Mouse (Mus musculus): ENCODE measurements at regions not wholly inside any gene's neighbourhood (a gene's known extent, or its start where the extent isn't known, plus 50 kb on each side); places are given as distances from the start of the nearest gene placed in this dataset.
A peak's percentile ranks its signal among the peaks of the same experiment; 100 is the strongest.

DNA sequence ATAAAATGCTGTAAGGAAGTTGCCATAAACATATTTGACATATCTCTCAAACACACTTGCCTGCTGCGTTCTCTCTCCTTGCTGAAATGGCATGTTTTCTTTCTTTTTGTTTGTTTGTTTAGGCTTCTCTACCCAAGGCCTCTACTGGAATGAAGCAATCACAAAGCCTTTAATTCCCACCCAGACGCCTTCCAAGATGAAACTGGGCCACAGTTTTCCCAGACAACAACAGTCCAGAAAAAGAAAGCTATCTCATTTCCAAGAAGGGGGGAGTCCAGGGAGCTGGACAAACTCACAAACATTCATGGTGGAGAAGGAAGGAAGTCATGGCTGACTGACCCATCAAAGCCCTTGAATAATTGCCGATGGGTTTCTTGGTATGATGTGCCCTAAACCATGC lies 234.1 kb downstream of the Gm45692 start:
- no peak for DNase-seq (ENCODE audit: low read depth in 2 of 2, low spot score in 2 of 2)

DNA sequence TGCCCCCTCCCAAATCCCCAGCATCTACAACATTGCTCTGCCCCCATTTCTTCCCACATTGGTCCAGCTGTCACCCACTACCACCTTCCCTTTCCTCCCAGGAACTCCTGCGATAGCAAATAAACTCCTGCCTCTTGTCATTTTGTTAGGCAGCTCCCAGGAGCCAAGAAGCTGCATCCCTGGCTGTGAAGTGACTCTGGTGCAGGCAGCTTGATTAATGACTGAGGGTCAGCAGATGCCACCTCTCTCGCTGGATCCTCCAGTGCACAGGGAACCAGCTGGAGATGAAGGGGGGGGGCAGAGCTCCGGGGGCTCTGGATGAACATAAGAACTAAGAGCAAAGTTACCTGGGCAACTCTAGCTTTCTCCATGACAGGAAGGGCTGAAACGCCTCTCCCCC lies 235.2 kb downstream of the Gm45692 start:
- no peak for DNase-seq (ENCODE audit: low read depth in 2 of 2, low spot score in 2 of 2)

DNA sequence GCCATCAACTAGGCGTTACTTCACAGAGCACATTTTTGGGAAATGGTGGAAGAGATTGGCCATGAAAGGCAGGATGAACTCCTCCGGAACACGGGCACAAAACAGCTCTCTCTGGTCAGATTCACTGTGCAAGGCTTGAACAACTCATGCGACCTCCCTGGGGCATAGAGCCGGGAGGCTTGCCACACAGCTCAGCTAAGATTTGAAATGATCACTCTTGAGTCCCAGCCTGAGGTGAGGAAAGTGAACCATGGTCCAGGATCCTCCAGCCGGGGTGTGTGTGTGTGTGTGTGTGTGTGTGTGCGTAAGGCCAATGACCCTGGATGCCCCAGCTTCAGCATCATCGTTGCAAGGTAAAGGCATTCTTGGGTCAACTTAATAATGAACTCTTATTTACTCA lies 237.5 kb downstream of the Gm45692 start:
- DNase-seq (ENCODE audit: low read depth in 2 of 2, low spot score in 2 of 2) = no peak

DNA sequence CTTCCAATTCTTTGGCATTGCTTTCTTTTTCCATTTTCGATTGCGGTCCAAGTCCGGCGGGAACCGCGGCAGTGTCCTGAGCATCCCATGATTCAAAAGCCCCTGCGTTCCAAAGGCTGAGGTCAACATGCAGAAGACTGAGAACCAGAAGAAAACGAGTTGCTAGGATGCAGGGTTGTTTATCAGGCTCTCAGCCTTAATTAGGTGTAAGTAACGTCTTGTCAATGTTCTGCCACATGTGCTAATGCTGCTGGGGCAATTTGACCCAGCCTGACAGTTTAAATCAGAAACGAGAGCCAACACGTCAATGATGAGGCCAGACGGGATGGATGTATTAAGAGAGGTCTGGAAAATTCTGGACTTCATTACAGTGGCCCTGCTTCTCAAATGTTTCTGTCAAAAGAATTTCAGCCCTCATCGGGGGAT lies 239.4 kb downstream of the Gm45692 start:
- DNase-seq (ENCODE audit: low read depth in 2 of 2, low spot score in 2 of 2) = no peak

DNA sequence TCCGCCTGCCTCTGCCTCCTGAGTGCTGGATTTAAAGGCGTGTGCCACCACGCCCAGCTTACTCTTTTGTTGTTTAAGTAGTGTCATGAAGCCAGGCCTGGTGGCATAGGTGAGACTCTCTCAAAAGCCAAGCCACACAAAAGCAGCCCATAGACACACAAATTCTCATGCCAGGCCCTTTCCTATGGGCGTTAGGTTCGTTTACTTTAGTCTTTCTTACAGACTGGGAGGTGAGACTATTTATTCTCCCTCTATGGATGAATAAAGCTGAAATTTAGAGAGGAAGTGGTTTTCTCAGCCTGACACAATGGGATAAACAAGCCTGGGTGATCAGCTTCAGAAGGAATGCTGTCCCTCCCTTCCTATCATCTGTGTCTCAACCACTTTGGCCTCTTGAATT lies 243.0 kb downstream of the Gm45692 start:
- no peak for DNase-seq (ENCODE audit: low read depth in 2 of 2, low spot score in 2 of 2)

DNA sequence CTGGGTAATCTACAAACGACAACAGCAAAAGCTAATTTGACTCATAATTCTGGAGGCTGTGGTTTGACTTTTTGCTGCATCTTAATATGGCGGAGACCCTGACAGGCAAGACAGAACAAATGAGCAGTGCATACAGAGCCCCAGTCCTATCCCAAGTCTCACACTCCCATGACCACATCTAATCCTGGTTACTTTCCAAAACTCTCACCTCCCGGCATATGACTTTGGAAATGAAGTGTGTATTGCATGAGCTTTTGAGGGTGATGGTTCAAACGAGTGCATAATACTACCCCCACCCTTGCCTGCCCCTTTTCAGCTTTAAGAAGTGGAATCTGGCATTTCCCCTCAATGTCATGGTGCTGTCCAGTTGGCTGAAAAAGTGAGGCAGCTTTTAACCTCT lies 244.3 kb downstream of the Gm45692 start:
- no peak for DNase-seq (ENCODE audit: low read depth in 2 of 2, low spot score in 2 of 2)

DNA sequence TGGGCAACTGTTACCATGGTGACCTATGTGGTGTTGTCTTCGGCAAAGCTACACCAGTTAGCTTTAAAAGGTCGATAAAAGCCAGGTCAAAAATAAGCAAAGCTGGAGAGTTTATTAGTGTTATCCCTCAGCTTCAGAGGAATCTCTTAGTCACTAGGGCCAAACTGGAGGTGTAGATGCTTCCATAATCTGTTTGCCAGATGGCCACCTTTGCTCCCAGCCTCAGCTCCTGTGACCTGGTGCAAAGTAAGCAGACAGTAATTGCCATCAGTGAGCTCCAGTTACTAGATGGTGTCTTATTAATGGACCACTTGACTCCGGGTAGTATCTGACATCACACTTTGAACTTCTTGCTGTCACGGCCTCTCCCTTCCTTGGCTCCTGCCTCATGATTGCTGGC lies 245.3 kb downstream of the Gm45692 start:
- DNase-seq (ENCODE audit: low read depth in 2 of 2, low spot score in 2 of 2) = no peak

DNA sequence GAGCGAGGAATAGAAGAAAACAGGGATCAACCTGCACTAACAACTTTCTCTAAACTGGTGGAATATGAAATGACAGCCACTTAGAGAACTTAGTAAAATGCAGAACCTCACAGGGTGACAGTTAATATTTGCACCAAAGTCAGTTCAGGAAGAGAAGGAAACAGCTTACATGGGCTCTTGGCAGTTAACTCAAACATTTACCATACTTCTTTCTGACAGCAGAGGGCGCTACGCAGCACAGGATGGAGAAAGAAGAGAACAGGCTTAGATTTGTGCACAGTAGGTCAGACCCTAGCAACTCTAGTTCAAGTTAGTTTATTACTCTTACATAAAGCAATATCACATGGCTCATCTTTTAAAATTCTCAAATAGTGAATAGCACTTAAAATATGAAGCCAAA lies 261.3 kb downstream of the Gm45692 start:
- DNase-seq (ENCODE audit: low read depth in 2 of 2, low spot score in 2 of 2) = peak; percentile 7 to 35

DNA sequence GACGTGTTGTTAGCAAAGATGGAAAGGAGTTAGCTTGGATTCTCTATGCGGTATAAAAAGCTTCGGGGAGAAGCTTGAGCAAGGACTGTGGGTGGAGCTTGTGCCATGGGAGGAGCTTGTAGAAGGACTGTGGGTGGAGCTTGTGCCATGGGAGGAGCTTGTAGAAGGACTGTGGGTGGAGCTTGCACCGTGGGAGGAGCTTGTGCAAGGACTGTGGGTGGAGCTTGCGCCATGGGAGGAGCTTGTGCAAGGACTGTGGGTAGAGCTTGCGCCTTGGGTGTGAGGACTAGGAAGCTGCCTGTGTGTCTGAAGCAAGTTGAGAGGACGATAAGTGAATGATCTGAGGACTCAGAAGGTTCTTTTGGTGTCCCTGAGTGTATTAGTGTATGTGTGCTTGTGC lies 263.1 kb downstream of the Gm45692 start:
- no peak for DNase-seq (ENCODE audit: low read depth in 2 of 2, low spot score in 2 of 2)

DNA sequence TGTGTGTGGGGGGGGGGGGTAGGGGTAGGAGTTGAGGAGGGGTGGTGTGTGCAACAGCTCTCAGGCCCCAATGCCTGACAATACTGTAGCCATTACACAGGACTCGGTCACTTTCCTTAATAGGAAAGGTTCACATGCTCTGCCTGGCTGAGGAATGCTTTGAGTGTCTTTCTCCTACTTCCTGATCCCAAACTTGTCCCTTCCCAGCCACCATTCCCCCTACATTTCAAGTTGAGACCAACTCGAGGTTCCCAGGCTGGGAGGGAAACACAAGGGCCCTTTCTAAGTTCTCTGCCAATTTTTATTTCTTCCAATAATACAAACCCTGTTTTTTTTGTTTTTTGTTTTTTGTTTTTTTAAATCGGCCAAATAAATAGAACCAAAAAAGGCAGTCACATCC lies 264.6 kb downstream of the Gm45692 start:
- DNase-seq (ENCODE audit: low read depth in 2 of 2, low spot score in 2 of 2) = no peak

DNA sequence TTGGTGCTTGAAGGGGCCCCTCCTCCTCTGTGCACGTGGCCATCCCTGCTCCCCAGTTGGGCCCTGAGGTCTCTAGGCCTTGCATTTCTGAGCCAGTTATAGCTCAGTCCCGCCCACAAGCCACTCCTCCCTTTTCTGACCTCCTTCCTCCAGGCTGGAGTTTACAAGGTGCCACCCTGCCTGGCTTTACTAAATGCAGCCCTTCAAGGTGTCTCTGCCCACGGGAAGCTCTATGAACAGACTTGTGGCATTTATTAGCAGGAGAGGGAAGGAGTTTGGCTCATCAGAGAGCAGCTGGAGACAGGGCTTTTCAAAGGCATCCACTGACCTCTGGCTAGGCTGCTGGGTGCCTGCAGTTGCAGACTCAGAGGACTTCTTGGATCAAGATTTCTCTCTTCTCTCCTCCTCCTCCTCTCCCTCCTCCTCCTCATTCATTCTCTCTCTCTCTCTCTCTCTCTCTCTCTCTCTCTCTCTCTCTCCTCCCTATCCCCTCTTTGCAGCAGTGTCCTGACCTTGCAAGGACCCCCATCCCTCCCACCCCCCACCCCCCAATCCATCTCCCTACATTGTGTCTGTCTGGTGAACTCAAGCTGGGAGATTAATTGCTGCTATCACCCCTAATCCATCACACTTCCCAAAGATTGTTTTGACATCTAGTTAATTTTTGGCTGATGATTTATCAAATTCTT lies 265.1 kb downstream of the Gm45692 start:
- no peak for DNase-seq (ENCODE audit: low read depth in 2 of 2, low spot score in 2 of 2)

DNA sequence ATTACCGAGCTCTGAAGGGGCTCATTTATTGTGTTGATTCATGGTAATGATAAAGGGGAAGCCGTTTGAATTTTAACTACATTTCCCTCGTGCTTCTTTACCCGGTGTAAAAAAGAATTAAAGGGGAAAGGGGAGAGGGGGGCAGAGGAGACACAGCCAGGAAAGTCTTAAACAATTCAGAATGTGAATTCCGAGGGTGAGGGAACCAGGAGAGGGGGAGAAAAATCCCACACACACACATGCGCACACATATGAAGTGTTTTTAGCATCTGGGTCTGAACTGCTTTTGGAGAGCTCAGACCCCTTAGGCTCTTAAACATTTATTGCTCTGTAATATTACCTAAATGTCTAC lies 265.6 kb downstream of the Gm45692 start:
- no peak for DNase-seq (ENCODE audit: low read depth in 2 of 2, low spot score in 2 of 2)

DNA sequence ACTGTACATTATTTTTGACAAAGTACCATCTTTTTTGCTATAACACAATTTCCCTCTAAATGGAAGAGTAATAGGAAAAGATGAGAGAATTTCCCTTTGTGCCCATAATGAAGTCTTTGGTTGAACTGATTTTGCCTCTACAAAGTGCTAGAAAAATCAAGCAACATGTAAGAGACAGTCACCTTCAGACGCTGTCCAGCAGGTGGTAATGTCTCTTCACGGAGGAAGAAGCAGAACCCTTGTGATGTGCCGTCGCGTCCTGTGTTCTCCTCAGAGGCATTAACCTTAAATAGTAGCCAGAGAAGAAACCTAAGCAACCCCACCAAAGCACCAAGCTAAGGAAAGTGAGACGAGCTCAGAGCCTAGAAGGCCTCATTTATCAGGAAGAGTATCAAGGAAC lies 275.7 kb downstream of the Gm45692 start:
- no peak for DNase-seq (ENCODE audit: low read depth in 2 of 2, low spot score in 2 of 2)

DNA sequence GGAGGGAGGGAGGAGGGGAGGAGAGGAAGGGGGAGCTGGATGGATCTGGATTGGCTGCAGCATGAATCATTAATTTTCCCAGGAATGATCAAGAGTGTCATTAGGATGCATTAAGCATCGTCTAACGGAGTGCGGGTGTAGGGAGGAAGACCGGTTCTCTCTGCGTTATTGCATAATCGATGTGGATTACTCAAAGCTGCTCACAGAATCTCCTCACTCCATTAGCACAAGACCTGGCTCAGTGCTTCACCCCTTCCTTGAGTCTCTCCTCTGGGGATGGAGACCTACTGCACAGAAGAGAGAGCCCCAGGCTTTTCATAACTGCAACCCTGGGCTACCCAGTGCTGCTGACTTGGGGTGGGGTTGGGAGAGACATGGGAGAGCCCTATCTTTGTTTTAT lies 300.7 kb downstream of the Gm45692 start:
- no peak for DNase-seq (ENCODE audit: low read depth in 2 of 2, low spot score in 2 of 2)

DNA sequence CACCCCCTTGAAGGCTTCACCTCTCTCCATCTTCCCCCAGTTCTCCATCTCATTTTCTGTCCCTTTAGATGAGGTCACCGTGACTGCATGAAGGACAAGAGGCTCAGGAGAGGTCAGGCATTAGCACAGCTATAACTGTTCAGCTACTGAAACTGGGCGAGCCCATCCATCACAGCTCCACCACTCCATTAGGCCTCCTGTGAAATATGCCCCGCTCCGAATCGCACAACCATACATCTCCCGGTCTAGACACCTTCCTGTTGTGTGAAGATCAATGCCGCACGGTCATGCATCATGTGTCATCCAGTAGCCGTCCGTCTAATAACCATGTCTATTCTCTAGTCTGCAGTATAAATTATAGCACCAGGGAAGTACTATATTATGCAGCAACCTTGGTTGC lies 301.2 kb downstream of the Gm45692 start:
- DNase-seq (ENCODE audit: low read depth in 2 of 2, low spot score in 2 of 2) = no peak

DNA sequence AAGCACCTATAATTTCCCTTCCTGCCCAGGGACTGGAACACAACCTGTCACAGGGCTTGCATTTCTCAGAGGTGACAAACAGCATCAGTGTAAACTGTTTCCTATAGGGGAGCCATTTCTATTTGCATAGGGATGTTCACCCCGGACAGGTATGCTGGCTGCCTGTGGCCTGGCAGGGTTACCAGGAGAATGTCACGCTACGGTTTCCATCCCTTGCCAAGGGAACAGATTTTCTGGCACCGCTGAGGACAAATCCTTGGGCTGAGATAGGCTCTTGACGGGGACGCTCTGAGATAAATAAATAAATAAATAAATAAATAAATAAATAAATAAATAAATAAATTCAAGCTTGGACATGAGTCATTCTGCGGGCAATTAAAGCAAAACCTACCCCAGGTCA lies 308.0 kb downstream of the Gm45692 start:
- DNase-seq (ENCODE audit: low read depth in 2 of 2, low spot score in 2 of 2) = no peak

DNA sequence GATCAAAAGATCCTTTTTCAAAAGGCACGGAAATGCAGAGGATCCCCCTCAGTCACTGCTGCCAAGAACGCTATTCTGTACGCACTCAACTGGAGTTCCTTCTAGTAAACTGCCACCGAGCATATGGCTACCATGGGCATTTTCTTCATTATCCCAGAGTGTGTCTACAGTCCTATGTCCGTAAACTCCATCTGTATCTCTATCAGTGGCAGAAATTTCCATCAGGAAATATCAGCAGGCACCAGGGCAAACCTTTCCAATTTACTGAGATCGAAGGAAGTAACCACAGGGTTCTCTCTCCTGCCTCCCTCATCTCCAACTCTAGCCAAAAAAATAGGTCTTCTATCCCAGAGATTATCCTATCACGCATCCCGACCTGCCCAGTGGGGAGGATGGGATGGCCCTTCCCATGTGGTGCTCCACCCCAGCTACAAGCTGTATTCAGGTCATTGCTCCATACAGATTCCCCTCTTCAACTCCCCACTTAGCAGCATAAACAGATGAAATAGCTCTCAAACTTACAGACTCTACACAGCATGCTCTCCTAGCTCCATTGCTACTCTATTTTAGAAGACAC lies 310.5 kb downstream of the Gm45692 start:
- DNase-seq (ENCODE audit: low read depth in 2 of 2, low spot score in 2 of 2) = no peak

DNA sequence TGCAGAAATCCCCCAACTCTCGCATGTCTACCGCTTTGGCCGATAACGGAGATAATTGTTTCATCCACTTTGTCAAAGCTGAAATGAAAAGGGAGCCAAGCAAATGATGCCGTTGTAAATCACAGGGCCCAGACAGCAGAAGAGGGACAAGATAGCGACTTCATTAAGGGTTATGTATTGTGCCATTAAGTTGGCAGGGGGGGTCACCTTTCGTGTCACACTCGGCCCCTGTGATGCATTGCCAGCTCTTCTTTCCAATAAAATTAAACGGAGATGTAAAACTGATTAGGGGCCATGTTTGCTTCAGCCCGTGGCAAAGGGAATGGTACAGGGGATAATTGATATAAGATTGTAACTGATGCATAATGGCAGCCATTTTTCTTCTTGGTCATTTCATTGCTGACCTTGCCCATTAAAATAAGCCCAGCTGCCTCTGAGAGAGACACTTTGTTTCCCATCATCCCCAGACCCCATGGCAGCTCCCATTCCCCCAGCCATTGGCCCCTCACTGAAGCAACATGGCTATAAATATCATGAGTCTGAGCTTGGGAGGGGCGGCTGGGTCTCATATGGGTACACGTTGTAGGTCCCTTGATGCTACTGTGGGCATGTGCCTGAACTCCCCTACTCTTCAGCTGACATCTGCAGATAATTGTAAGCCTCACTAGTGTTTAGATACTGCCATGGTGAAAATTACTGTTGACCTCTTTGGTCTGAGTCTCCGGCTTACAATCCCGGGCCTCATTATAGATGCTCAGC lies 313.0 kb downstream of the Gm45692 start:
- no peak for DNase-seq (ENCODE audit: low read depth in 2 of 2, low spot score in 2 of 2)

DNA sequence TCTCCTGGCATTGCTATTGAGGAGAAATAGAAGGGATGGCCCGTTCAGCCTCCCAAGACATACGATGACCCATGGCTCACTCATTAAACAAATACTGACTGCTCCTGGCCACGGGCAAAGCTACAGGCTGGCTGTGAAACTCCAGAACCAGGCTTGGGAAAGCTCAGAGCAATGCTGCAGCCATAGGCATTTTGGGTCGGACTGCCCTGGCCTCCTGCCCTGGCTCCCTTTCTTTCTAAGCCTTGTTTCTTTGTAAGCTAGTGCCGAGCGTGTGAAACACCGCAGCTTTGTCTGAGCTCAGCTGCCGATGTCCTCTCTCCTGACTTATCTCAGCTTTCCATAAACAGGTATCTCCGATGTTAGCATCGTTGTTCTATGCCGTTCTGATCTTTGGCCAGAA lies 316.9 kb downstream of the Gm45692 start:
- DNase-seq (ENCODE audit: low read depth in 2 of 2, low spot score in 2 of 2) = no peak

DNA sequence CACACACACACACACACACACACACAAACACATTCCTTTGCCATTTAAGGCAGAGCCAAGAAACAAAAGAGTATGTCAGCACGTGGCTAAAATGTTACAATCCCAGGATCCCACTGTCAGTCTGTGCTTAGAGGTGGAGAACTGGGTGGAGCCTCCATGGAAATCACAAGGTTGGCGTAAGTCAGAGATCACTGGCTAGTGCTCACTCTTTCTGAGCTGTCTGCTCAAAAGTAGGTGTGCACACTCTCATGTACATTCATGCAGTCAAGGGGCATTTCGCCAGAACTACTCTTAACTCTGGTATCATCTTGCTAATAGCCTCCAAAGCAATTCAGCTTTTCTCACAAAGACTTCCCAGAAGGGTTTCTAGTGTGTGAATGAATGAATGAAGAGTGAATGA lies 318.2 kb downstream of the Gm45692 start:
- DNase-seq (ENCODE audit: low read depth in 2 of 2, low spot score in 2 of 2) = no peak

DNA sequence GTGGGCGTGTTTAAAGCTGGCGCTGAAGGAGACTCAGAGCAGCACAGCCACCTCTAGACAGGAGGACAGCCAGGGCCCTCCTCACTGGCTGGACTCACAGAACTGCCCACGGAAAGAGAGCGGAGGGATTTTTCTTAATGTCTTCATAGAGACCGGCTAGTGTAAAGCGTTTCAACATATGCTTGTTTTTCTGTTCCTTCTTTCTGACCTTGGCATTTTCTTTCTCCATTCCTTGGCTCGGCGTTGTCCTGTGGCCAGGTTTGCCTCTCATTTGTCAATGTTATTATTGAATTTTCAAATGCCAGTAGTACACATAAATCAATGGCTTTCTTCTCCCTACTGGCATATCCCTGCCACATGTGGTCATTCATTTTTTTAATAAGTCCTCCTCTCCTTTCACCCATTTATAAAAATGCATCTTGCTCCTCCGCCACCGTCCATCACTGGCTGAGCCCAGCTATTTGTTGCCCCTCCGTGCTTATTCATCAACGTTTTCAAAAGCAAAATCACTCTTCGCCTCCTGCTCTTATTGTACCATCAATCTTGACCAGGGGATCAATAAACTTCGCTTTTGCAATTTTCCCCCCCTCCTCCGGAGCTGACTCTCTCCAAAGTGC lies 319.0 kb downstream of the Gm45692 start:
- DNase-seq (ENCODE audit: low read depth in 2 of 2, low spot score in 2 of 2) = no peak

DNA sequence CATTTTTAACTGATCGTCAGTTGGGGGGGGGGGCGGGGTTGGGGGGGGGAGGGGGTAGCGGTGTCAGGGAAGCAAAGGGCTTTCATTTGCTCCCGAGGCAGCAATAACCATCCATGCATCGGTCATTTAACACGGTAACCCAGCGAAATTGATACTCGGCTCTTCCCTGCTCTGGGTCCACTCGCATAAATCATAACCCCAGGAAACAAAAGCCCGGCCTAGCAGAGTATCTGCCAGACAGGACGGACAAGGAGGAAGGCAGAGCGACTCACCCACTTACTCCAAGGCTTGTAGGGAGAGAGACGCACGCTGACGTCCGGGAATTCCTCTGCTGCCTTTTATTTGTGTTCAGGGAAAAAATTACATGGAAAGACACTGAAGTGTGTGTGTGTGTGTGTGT lies 319.5 kb downstream of the Gm45692 start:
- no peak for DNase-seq (ENCODE audit: low read depth in 2 of 2, low spot score in 2 of 2)
